Mouse (Mus musculus) cerebellum, adult 2 months (tissue): ENCODE measurements around the gene Gm12887.

ENCODE experiments used
- CTCF ChIP-seq: fragments of 200-500 bp; IDR thresholded peaks from 2 replicates; pipeline ENCODE4 v1.5.1; 2011; ENCODE audit warnings: low read depth, mild to moderate bottlenecking, control low read depth, low read length, moderate library complexity, borderline replicate concordance; ENCODE audit not compliant: insufficient read depth
- POLR2A ChIP-seq: fragments of 200-500 bp; IDR thresholded peaks from 2 replicates; pipeline ENCODE4 v1.6.1; 2011; ENCODE audit warnings: low read length, control low read depth, borderline replicate concordance; ENCODE audit not compliant: insufficient read depth

DNA sequence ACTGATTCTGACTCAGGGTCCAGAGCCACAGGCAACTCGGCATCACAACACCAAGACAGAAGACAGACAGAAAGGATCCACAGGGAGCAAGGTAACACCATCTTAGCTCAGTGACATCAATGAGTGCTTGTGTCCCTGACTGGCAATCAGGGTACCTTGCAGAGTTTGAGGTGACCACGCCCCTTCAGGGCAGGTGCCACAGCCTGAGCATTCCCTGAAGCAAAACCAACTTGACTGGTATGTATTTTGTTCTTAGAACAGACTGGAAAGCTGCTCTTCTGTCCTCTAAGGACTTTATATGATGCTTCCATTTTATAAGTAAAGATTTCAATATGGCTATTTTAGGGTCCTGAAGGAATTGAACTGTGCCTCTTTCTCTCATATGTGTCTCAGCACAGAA lies at the start of gene Gm12887:
- no peak for TF ChIP-seq CTCF
- TF ChIP-seq POLR2A = no peak
